Mouse (Mus musculus): ENCODE results near the gene Gm7951. TPM values are rescaled to one million over a fixed set of nuclear protein-coding genes. Genes with fewer than 3 reads are reported as not detected.

Gene Gm7951
- polyA plus RNA-seq (2017; shearing (Covaris generic)), result under 1 TPM in 1 of 2 experiments, not detected in 1; 0.28 TPM

GRCm38 (mm10) chr14:42117269-42117668 lies at the start of gene Gm7951:
Gene Gm7951 (minus strand): TSS chr14:42117369.

GRCm38 (mm10) chr14:42162522-42162921 lies 45.4 kb upstream of the Gm7951 start, which contains the start of gene Gm17027:
Gene Gm17027 (minus strand): TSS chr14:42162622.

Other genes with a start within 250 kb of the Gm7951 start
- not detected for gene Gm7980, start 210.1 kb downstream of the Gm7951 start, polyA plus RNA-seq (2017; shearing (Covaris generic))
- gene 1700049E17Rik1, start 192.4 kb downstream of the Gm7951 start, polyA plus RNA-seq (2017; shearing (Covaris generic)), result not detected
- 1 to 10 TPM in 1 of 2 experiments, under 1 TPM in 1; 0.28 to 1.6 TPM for gene 1700024B05Rik, start 173.4 kb downstream of the Gm7951 start, polyA plus RNA-seq (2017; shearing (Covaris generic))
- not detected for gene Gm6401, start 149.4 kb downstream of the Gm7951 start, polyA plus RNA-seq (2017; shearing (Covaris generic))
- gene Gm3543, start 134.0 kb downstream of the Gm7951 start, polyA plus RNA-seq (2017; shearing (Covaris generic)), result not detected
- not detected for gene Gm17027, start 45.3 kb upstream of the Gm7951 start, polyA plus RNA-seq (2017; shearing (Covaris generic))
- gene Gm3573, start 73.4 kb upstream of the Gm7951 start, polyA plus RNA-seq (2017; shearing (Covaris generic)), result not detected
- gene Gm17026, start 142.7 kb upstream of the Gm7951 start, polyA plus RNA-seq (2017; shearing (Covaris generic)), result not detected
- 1 to 10 TPM in 1 of 2 experiments, not detected in 1; 1.3 TPM for gene Gm9611, start 180.0 kb upstream of the Gm7951 start, polyA plus RNA-seq (2017; shearing (Covaris generic))
- not detected for gene Gm7995, start 192.8 kb upstream of the Gm7951 start, polyA plus RNA-seq (2017; shearing (Covaris generic))

Measured in inflammation-experienced regulatory T-cells (primary cell).